Mouse (Mus musculus) hindbrain, embryonic 15.5 days (tissue): ENCODE results near the gene Adarb1. TPM values are rescaled to one million over a fixed set of nuclear protein-coding genes. Genes with fewer than 3 reads are reported as not detected.

Source experiments
- ATAC-seq: fragments of 200-750 bp; cut with Nextera tagmentation; 2 replicates; pipeline ENCODE4 v1.8.0; 2017; ENCODE audit warnings: low read depth, moderate number of reproducible peaks, moderate TSS enrichment; ENCODE audit not compliant: low FRiP score
- H3K27ac ChIP-seq: fragments of 300-500 bp; sonication (generic); replicated peaks from 2 replicates; pipeline ENCODE4 v1.5.1; 2015; ENCODE audit warnings: mild to moderate bottlenecking, inconsistent platforms
- H3K27me3 ChIP-seq: fragments of 300-500 bp; sonication (generic); 2 replicates; pipeline ENCODE4 v1.6.1; 2015; ENCODE audit warnings: control low read depth, inconsistent platforms
- H3K36me3 ChIP-seq: fragments of 300-500 bp; sonication (generic); 2 replicates; pipeline ENCODE4 v1.6.1; 2015; ENCODE audit warnings: control low read depth, inconsistent platforms
- H3K4me1 ChIP-seq: fragments of 300-500 bp; sonication (generic); replicated peaks from 2 replicates; pipeline ENCODE4 v1.6.1; 2015; ENCODE audit warnings: control low read depth, inconsistent platforms
- H3K4me2 ChIP-seq: fragments of 300-500 bp; sonication (generic); 2 replicates; pipeline ENCODE4 v1.6.1; 2015; ENCODE audit warnings: moderate library complexity, mild to moderate bottlenecking, inconsistent platforms
- H3K4me3 ChIP-seq: fragments of 300-500 bp; sonication (generic); 2 replicates; pipeline ENCODE4 v1.5.1; 2015; ENCODE audit warnings: mild to moderate bottlenecking, inconsistent platforms
- H3K9ac ChIP-seq: fragments of 300-500 bp; sonication (generic); 2 replicates; pipeline ENCODE4 v1.6.1; 2015; ENCODE audit warnings: inconsistent platforms
- H3K9me3 ChIP-seq: fragments of 300-500 bp; sonication (generic); 2 replicates; pipeline ENCODE4 v1.6.1; 2016; ENCODE audit warnings: control low read depth, inconsistent platforms
- WGBS: fragments of 180-500 bp; shearing (Covaris S2); methylation state at CpG from one replicate; pipeline ENCODE4 v1.1.7; 2015; 5-methylcytosine and 5-hydroxymethylcytosine counted together
- polyA plus RNA-seq: library from polyadenylated mRNA; unstranded; fragments of >200 nt; fragmentation: Nextera tagmentation; extraction: Ambion mirVana; gene quantifications from 2 replicates; pipeline ENCODE4 v1.2.1, GENCODE M21; 2015

Adarb1 gene
- polyA plus RNA-seq, 1 experiment from 2014 or later = 21.5 TPM

- no peak for ATAC-seq
- WGBS = 88% methylated on average over 1 of the region's 1 CpGs
- no peak overlapping the region for H3K9ac ChIP-seq
Observed at GRCm38 (mm10) chr10:77376056-77376455, 42.0 kb downstream of the Adarb1 start.

GRCm38 (mm10) chr10:77374948-77375347 is 43.1 kb downstream of the Adarb1 start:
- no peaks in the 10 kb centered on the region for H3K9me3 ChIP-seq
- ATAC-seq = no peak

More at GRCm38 (mm10) chr10:77376056-77376455, 42.0 kb downstream of the Adarb1 start:
- Histone ChIP-seq H3K9me3 (no peaks in the 10 kb centered on the region), H3K4me2 (no peak overlapping the region), H3K4me3 (no peak overlapping the region), H3K27ac (no peak overlapping the region), H3K36me3 (no peaks in the 10 kb centered on the region), H3K4me1 (0 out of 2 replicates have a peak, but pooled peaks cover 4% of the 10 kb centered on the region), H3K27me3 (no peaks in the 10 kb centered on the region)

DNA sequence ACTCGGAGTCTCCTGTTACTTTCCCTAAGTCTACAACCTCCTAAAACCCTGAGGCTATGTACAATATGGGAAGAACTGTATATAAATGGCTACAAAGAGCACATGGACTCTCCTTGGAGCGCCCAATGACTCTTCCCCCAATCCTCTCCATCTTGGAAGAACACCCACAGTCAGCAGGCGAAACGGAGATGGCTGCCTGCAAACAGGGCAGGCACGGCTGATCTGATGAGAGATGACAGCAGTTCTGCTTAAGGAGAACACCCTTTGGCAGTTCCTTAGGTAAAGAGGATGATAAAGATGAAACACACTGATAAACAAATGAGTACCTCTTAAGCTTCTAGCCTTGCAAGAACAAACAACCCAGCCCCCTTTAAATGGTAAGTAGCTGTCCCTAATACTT is 43.7 kb downstream of the Adarb1 start:
- H3K27ac ChIP-seq = no peak overlapping the region
- H3K4me2 ChIP-seq = no peak overlapping the region
- no peaks in the 10 kb centered on the region for H3K27me3 ChIP-seq
- H3K9me3 ChIP-seq = no peaks in the 10 kb centered on the region
- no peaks in the 10 kb centered on the region for H3K36me3 ChIP-seq
- no peak for ATAC-seq
- no peak overlapping the region for H3K9ac ChIP-seq
- H3K4me1 ChIP-seq = no peaks in the 10 kb centered on the region
- WGBS = 92% methylated on average over 5 of the region's 5 CpGs
- no peak overlapping the region for H3K4me3 ChIP-seq

More at GRCm38 (mm10) chr10:77374948-77375347, 43.1 kb downstream of the Adarb1 start:
- Histone ChIP-seq H3K36me3 (no peaks in the 10 kb centered on the region), H3K9ac (no peak overlapping the region), H3K27ac (no peak overlapping the region), H3K4me2 (no peak overlapping the region), H3K27me3 (no peaks in the 10 kb centered on the region), H3K4me1 (no peaks in the 10 kb centered on the region), H3K4me3 (no peak overlapping the region)
- WGBS = 91% methylated on average over 1 of the region's 1 CpGs

GRCm38 (mm10) chr10:77370129-77370528 is 47.9 kb downstream of the Adarb1 start:
- WGBS = 85% methylated on average over 5 of the region's 5 CpGs
- no peak overlapping the region for H3K4me2 ChIP-seq
- ATAC-seq = no peak
- H3K9ac ChIP-seq = no peak overlapping the region
- no peaks in the 10 kb centered on the region for H3K9me3 ChIP-seq
- 0 out of 2 replicates have a peak, but pooled peaks cover 3% of the 10 kb centered on the region for H3K4me1 ChIP-seq
- no peaks in the 10 kb centered on the region for H3K36me3 ChIP-seq
- no peak overlapping the region for H3K27ac ChIP-seq
- no peaks in the 10 kb centered on the region for H3K27me3 ChIP-seq
- H3K4me3 ChIP-seq = no peak overlapping the region

GRCm38 (mm10) chr10:77367973-77368372 is 50.1 kb downstream of the Adarb1 start:
- H3K4me1 ChIP-seq = 0 out of 2 replicates have a peak, but pooled peaks cover 3% of the 10 kb centered on the region
- 68% methylated on average over 6 of the region's 6 CpGs for WGBS
- H3K9me3 ChIP-seq = no peaks in the 10 kb centered on the region
- no peak overlapping the region for H3K9ac ChIP-seq
- no peak overlapping the region for H3K4me2 ChIP-seq
- no peak overlapping the region for H3K4me3 ChIP-seq
- no peak for ATAC-seq
- no peak overlapping the region for H3K27ac ChIP-seq
- no peaks in the 10 kb centered on the region for H3K36me3 ChIP-seq
- no peaks in the 10 kb centered on the region for H3K27me3 ChIP-seq

DNA sequence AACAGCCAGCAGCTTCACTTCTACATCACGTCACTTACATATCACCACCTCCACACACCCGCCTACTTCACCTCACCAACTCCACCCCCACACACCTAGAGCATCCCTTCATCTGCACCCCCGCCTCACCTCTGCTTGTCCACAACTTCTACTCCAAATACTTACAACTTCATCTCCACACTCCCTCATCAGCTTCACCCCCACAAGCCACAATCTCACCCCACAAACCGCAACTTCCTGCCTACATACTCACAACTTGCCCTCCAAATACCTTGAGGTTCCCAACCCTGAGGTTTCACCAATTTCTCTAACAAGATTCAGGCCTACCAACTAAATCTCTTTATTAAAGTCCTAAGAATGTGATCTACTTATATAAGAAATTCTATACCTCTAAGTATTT is 51.1 kb downstream of the Adarb1 start:
- Histone ChIP-seq H3K4me1 (0 out of 2 replicates have a peak, but pooled peaks cover 3% of the 10 kb centered on the region), H3K4me2 (no peak overlapping the region), H3K9me3 (no peaks in the 10 kb centered on the region), H3K27ac (no peak overlapping the region), H3K27me3 (no peaks in the 10 kb centered on the region), H3K9ac (no peak overlapping the region), H3K36me3 (no peaks in the 10 kb centered on the region), H3K4me3 (no peak overlapping the region)
- WGBS = 96% methylated on average over 4 of the region's 4 CpGs
- no peak for ATAC-seq

- Histone ChIP-seq H3K9me3 (no peaks in the 10 kb centered on the region), H3K4me3 (no peak overlapping the region), H3K27me3 (no peaks in the 10 kb centered on the region), H3K36me3 (no peaks in the 10 kb centered on the region), H3K9ac (no peak overlapping the region), H3K4me2 (no peak overlapping the region), H3K27ac (no peak overlapping the region), H3K4me1 (0 out of 2 replicates have a peak, but pooled peaks cover 3% of the 10 kb centered on the region)
- 90% methylated on average over 2 of the region's 2 CpGs for WGBS
- no peak for ATAC-seq
Observed at GRCm38 (mm10) chr10:77365212-77365611, 52.9 kb downstream of the Adarb1 start.

DNA sequence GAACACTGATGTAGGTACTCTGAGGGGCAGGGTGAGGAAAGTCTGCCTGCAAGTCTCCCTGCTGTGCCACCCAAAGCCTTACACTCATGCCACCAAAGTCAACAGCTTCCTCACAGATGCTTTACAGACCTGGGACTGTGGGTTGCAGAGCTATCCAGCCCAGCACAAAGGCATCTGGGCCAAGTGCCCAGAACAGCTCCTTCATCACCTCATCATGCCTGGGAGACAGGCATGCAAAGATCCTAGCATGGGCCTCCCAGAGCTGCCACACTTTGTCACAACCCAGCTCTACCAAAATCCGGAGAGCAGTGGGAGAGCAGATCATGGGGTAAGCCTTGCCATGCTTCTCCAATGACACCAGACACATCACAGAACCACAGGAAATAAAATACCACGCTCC is 57.6 kb downstream of the Adarb1 start:
- Histone ChIP-seq H3K27ac (no peak overlapping the region), H3K36me3 (no peaks in the 10 kb centered on the region), H3K4me3 (no peak overlapping the region), H3K4me2 (no peak overlapping the region), H3K9ac (no peak overlapping the region), H3K4me1 (no peaks in the 10 kb centered on the region), H3K27me3 (no peaks in the 10 kb centered on the region), H3K9me3 (no peaks in the 10 kb centered on the region)
- 79% methylated on average over 2 of the region's 2 CpGs for WGBS
- ATAC-seq = no peak

GRCm38 (mm10) chr10:77357957-77358356 is 60.1 kb downstream of the Adarb1 start:
- ATAC-seq = no peak
- 89% methylated on average over 6 of the region's 6 CpGs for WGBS

DNA sequence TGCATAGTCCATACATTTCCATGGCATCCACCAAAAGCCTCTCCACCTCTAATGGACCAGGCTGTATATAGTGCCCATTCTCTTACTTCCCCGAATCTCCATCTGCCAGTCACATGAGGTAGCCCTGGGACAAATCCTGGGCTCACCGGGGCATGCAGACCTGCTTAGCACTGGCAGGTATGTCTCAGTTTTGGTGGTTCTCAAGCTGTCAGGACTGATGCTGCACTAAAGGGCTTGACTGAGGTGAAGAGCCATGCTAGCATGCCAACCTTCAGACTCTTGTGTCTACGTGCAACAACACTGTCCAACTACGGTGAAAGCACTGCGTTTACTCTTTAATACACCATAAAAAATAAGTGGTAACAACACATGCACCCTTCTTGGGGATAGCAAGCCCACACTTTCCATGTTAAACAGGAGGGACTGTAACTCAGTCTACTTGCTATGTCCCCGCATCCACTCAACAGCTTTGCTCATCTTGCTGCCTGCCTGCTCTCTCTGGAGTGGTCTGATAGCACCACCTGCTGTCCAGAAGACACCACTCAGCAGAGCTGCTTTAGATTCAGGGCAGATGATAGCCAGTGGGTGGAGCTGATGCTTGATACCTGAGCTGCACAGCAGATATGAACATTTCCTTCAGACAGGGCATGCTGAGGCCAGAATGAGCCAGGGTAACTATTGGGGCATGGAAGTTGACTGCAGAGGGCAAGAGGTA is 64.9 kb downstream of the Adarb1 start:
- Histone ChIP-seq H3K4me1 (no peaks in the 10 kb centered on the region), H3K4me2 (no peak overlapping the region), H3K9ac (no peak overlapping the region), H3K27me3 (no peaks in the 10 kb centered on the region), H3K4me3 (no peak overlapping the region), H3K36me3 (no peaks in the 10 kb centered on the region), H3K27ac (no peak overlapping the region), H3K9me3 (no peaks in the 10 kb centered on the region)
- WGBS = 87% methylated on average over 6 of the region's 6 CpGs
- peak; percentile 90 for ATAC-seq

More at GRCm38 (mm10) chr10:77357957-77358356, 60.1 kb downstream of the Adarb1 start:
- no peaks in the 10 kb centered on the region for H3K36me3 ChIP-seq
- no peak overlapping the region for H3K9ac ChIP-seq
- no peaks in the 10 kb centered on the region for H3K4me1 ChIP-seq
- no peak overlapping the region for H3K27ac ChIP-seq
- H3K27me3 ChIP-seq = no peaks in the 10 kb centered on the region
- no peak overlapping the region for H3K4me2 ChIP-seq
- no peak overlapping the region for H3K4me3 ChIP-seq
- H3K9me3 ChIP-seq = no peaks in the 10 kb centered on the region

DNA sequence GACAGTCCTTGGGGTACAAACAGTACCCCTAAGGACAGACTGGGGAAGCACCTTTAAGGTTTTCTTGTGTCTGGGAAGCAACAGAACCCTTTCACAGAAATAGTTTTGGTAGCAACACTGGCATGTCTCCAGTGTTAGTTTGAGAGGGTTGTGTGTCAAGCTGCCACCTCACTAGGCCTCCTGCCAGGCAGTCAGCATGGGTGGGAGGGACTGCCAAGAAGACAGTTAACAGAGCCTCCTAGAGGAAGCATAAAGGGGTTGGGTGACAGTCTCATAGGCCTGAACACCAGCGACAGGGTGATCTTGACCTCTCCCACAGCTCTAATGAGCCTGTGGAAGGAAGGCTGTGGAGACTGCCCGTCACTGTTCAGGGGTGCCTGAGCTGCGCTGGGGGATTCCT is 75.2 kb downstream of the Adarb1 start:
- Histone ChIP-seq H3K4me3 (no peak overlapping the region), H3K27me3 (0 out of 2 replicates have a peak, but pooled peaks cover 4% of the 10 kb centered on the region), H3K4me1 (peaks cover 22% of the 10 kb centered on the region), H3K27ac (no peak overlapping the region), H3K9me3 (no peaks in the 10 kb centered on the region), H3K9ac (no peak overlapping the region), H3K4me2 (no peak overlapping the region), H3K36me3 (no peaks in the 10 kb centered on the region)
- no peak for ATAC-seq
- 69% methylated on average over 3 of the region's 3 CpGs for WGBS

DNA sequence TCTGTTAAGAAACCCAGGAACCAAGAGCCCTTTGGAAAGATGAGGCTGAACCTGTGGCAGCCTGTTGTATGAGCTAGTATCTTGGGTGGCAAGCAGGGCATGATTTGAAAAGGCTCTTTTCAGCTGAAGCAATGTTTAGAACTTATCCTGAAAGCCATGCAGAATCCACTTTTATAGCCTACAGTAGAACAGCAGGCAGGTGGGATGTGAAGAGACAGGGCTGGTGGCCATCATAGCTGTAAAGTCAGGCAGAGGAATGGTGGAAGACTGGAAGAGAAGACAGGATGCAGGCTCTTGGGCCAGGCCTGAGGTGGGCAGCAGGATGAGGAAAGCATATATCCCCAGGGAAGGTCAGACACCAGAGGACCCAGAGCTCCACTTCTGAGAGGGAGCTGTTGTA is 76.4 kb downstream of the Adarb1 start:
- H3K36me3 ChIP-seq = no peaks in the 10 kb centered on the region
- H3K9ac ChIP-seq = no peak overlapping the region
- H3K27ac ChIP-seq = no peak overlapping the region
- peaks cover 22% of the 10 kb centered on the region for H3K4me1 ChIP-seq
- no peak overlapping the region for H3K4me2 ChIP-seq
- no peak for ATAC-seq
- H3K27me3 ChIP-seq = 0 out of 2 replicates have a peak, but pooled peaks cover 4% of the 10 kb centered on the region
- H3K9me3 ChIP-seq = no peaks in the 10 kb centered on the region
- H3K4me3 ChIP-seq = no peak overlapping the region
